Mouse (Mus musculus) liver, embryonic 14.5 days (tissue): Measurements from ENCODE around the gene Ceacam19.

Experiments
- CTCF ChIP-seq: IDR thresholded peaks from 2 replicates; pipeline ENCODE4 v1.5.1; 2016; ENCODE audit warnings: antibody characterized with exemption, low read depth, control low read depth
- EP300 ChIP-seq: IDR thresholded peaks from 2 replicates; pipeline ENCODE4 v1.6.1; 2016; ENCODE audit warnings: antibody characterized with exemption, low read depth

GRCm38 (mm10) chr7:19871137-19871621, 16.6 kb downstream of the Ceacam19 start:
- TF ChIP-seq CTCF = no peak
- no peak for TF ChIP-seq EP300
